Mouse (Mus musculus) frontal cortex, postnatal 10 days (tissue): ENCODE data around the gene Fermt2.
A peak's percentile ranks its signal among the peaks of the same experiment; 100 is the strongest.

Source experiments
- DNase-seq, 2 experiments: peaks; one replicate each; pipeline ENCODE4 v3.0.0; 2022; ENCODE audit warnings: low spot score in 2 of 2, mixed read lengths in 1 of 2

Gene Fermt2

DNA sequence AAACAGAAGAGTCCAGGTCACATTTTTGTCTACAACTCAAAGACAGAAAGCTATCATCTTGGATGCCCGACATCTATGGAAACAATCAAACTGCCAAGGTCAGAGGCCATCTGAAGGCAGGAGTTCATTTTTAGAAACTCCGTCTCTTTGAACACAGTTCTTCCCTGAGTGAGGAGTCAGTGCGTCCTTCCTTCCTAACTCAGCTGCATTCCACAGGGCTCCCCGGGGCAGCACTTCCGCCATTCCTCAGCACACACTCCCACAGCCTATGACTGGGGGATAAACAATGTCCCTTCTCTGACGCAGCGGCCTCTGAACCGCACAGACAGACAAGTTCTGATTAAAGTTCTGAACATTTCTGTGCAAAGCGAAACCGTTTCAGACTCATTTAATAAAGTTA lies 66.3 kb downstream of the Fermt2 start:
- DNase-seq, result no peak

DNA sequence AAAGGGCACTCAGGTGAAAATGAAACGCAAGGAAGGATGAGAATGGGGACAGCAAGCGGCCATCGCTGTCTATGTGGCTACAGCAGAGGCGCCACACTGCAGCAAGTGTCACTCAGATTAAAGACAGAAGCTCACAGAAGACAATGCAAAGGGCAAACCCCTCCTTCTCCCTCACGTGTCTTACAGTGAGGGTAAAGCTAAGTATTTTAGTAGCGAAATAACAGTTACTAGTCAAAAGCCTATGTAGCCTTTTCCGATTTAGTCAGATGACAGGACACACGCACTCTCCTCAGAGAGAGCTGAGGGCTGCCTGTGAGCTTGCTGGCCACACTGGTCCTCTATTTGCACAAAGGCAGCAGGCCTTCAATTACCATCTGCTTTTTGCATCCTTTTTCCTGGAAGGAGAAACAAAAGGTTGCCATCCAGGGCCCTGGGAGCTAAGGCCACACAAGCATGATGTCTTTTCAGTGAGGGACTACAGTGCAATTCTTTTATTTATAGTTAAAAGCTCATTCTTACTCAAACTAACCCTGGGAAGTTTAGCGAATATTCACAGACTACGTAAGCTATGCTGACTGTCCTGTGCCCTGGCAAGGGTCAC lies 66.9 kb downstream of the Fermt2 start:
- no peak for DNase-seq

DNA sequence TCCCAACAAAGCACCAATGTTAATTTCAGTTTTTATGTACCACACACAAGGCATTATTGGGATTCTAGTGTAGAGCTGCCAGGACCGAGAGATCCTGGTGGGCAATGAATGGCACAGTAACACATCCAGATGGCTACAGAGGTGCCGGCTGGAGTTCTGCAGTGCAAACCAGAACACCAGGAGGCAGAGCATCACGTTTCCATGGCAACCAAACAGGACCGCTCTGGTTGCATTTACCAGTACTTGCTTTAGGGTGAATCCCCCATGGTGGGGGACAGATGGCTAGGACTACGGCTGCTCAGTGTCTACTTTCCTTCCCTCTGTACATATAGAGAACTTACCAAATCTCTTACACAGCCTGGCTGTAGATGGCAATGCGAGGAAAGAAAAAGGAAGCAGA lies 67.5 kb downstream of the Fermt2 start:
- peak in 1 of 2 experiments; percentile 52 for DNase-seq

DNA sequence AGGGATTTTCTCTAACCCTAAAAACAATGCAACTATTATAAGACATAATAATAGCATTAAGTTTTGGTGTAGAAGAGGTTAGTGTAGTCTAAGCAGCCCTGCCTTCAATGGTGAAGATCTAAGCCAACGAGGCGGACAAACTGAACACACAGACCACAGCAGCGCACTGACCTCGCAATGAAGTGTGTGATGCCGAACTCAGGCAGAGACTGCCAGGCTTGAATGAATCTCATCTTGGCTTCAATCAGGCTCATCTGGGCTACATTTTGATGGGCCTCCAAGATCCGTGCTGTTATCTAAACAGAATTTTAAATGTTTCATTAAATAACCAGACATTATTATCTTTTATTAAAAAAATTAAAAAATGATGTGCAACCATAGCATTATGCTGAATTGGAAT lies 68.0 kb downstream of the Fermt2 start:
- DNase-seq, result no peak

DNA sequence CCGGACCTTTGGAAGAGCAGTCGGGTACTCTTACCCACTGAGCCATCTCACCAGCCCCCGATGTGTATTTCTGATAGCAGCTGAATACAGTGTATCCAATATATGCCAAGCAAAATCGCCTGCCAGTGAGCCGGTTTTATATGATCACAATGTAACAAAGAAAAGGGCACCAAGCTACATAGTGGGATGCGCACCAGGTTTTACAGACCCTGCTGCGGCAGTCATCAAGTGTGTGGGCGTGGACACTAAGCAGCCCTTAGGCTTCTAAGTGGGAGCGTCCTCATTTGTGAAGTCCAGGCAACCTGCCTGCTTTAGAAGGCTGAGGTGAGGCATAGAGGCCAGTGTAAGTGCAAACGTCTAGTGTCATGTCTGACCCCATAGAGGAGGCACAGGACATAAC lies 69.4 kb downstream of the Fermt2 start:
- DNase-seq, result no peak

DNA sequence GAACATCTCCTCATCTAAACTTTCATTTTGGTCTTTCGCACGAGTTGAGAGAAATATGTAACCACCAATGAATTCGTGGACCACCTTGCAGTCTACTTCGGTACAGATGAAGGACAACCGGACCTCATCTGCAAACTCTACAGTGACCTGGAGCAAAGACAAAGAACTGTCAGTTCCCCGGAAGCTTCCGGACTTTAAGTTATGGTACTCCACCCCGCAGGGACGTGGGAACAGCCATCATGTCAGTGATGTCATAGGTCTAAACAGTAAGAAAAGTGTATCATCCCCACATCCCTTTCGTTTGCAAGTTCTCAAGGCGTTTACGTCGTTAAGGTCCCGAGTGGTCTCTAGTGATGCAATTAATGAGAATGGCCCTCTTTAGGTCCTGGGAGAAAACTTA lies 70.0 kb downstream of the Fermt2 start:
- DNase-seq, result no peak

DNA sequence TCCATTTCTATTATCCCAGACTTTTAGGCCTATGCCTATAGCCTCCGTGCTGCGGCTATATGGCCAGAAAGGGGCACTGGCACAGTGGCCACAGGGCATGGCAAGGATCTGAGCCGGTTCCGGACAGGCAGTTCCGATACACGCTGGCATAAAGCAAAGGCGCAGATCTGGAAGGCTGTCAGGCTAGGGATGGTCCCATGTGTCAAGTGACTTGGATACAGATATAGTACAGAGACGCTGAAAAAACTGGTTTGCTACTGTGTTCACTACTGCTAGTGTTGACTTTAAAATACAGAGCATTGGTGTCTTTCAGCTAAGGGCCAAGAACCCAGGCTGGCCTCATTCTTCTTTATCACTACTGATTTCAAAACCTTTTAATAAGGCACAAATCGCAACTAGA lies 72.9 kb downstream of the Fermt2 start:
- DNase-seq, result no peak

DNA sequence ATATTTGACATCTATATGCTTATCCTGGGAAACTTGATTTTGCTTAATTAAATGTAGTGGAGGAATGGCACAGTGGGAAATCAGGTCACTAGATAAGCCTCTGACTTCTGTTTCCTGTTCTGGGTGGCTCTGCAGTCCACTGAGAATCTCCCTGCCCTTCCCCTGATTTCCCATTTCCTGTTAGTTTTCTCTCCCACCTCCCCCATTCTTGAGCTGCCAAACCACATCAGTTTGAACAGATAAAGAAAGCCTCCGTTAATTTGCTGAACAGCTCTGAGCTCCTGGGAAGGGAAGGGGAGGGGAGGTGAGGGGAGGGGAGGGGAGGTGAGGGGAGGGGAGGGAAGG lies 73.4 kb downstream of the Fermt2 start:
- no peak for DNase-seq

DNA sequence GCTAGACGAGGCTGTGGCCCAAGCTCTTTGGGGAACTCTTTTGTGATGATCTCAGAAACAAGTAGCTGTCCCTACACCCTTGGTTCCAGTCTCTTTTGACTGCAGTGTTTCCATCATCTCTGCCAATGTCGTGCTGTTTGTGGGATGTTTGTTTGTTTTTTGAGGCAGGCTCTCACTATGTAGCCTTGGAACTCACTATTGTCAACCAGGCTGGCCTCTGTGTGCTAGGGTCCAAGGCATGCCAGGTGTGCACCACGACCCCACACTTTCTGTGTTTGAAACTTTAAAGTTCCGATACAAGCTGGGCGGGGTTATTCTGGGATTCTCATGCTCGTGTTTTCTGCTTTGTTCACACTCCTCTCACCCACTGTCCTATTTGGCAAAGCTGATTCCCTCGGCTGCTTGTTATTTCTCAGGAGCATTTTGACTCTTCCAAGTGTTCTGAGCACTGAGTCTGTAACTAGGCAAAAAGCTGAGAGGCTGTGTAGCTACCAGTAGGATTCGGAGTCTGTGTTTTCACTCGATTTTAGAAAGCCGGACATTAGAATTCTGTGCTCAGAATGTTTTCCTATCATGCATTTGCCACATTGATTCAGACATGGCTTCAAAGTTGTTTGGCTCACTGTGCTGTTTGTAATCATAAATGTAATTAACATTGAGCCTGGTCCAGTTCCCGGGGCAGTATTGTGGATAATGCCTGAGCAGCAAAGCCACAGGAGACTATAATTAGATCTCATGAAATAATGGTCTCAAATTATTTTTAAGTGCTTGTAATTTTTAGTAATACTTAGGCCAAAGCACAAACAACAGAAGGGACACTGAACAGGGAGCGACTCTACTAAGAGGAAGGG lies 74.0 kb downstream of the Fermt2 start:
- DNase-seq, result no peak

DNA sequence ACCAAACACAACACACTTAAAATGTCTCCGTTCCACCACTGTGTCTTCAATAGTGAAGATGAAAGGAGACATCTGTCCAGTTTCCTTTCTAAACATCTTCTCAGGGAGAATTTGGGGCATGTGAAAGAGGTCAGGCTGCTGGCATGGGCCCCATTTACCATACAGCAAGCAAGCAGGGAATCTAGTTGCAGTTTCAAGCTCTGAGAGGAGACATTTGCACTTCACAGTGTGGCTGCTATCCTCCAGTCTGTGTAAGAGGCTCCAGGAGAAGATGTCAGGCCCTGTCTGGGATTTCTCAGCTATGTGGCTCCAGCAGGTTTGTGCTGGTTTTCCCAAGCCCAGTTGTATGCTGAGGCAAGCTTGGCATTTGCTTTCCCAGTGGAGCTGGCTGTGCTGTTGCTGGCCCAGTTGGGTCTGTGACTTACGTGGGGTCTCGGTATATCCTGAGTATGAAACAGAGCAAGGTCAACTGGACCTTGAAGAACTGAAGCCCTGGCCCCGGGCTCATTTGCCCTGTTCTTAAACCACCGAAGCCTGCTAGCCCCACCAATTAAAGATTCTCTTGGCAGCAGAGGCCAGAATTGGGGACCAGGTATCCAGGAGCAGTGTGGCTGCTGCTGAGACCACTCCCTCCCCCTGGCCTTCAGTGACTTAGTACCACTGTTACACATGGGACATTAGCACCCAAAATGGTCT lies 76.2 kb downstream of the Fermt2 start:
- no peak for DNase-seq

DNA sequence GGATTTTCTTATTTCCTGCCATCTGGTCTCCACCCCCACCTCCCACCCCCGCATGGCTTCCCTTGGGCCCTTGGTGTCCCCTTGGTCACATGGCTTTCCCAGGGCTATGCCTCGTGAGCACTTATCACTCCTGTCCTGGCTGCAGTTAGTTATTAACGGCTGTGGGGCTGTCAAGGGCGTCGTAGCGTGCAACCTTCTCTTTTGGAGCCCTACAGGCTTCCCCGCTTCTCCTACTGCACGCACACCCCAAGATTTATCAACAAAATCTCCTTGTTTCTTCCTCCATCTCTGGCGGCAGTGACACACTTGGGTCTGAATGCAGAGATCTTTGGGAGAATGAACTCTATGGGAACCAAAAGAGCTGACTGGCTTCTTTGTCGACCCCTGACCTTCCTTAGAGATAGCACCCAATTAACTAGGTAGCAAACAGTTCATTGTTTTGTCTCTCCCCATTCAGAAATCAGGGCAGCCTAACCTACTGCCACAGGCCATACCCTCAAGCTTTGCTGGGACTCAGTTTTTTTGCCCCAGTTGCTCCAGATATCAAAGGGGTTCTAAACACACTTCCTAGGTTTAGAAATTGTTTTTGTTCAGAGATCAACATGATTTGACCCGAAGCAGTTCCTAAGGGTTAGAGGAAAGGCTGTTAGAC lies 76.9 kb downstream of the Fermt2 start:
- DNase-seq, result no peak

DNA sequence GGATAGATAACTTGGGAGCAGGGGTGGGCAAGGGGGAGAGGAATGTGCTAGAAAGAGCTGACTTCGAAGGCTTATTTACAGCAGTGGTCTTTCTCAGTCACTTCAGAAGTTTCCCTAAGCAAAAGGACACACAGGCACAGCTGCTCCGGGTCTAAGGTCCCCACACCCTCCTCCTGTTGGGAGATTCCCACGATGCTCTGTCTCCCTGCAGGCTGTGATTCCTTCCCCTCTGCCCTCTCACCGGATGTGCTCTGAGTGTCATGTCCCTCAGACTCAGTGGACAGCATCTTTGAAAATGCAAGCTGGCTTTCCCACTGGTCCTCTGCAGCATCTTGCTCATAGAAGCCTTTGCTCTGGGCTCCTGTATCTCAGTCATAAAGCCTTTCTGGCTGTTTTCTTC lies 77.8 kb downstream of the Fermt2 start:
- no peak for DNase-seq

DNA sequence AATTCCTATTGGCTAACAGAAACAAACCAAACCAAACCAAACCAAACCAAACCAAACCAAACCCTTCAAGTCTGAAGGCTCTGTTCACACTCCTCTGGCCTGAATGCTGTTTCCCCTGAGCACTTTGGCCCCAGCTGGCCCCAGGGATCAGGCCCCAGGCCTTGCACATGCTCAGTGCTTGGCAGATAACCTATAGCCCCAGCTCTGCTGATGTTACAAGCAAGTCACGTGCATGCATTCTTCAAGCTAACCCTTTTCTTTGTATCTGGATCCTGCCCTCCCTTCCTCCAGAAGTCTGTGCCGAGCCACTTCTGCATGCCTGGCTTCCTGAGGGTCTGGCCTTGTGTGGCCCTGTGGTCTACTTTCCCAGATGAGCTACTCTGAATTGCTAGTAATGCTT lies 78.8 kb downstream of the Fermt2 start:
- no peak for DNase-seq

DNA sequence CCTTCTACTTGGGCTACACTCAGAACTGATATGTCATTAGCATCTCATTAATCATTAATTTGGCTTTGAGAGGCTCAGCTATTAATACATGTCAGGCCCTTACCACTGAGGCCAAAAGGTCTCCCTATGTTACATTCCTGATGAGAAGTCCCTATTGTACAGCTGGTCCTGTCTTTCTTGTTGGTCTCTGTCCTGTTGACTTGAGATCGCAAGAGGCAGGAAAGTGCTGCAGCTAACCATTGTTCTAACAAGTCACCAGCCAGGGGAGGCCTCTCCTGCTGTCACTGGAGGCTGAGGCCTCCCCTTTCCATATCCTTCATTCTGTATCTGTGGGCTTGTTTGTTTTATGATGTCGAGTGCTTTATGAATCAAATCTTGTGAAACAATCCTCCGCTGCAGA lies 83.1 kb downstream of the Fermt2 start:
- no peak for DNase-seq

DNA sequence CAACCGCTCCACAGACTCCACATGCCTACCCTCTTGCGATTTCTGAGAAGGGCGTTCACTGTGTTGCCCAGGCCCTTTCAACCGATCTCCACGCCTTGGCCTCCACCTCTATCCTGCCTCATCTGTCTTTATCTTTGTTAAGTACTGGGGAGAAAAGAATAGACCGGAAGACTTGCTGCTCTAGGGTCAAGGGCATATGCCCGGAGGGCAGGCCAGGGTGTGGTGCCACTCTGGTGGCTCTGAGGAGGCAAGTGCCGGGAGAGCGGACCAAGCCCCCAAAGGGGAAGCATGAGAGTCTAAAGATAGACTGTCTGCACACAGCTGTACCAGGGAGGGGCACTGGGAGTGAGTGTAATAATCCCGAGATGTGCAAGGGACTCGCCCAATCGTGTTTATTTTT lies 84.5 kb downstream of the Fermt2 start:
- no peak for DNase-seq

DNA sequence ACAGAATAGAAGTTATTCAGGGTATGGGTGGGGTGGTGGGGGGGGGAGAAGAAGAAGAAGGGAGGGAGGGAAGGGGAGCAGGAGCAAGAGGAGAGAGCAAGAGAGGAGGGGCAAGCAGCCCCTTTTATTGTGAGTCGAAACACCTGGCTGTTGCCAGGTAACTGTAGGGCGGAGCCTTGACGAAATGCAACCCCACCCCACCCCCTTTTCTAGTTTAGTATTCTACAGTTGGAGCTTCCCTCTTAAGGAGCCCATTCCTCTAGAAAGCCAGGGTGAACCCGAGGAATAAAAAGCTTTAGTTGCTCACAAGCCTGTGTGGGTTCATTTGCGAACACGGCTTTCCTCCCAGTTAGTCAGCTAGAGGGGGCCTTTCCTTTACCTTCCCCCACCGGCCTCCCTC lies 85.0 kb downstream of the Fermt2 start:
- DNase-seq, result no peak

DNA sequence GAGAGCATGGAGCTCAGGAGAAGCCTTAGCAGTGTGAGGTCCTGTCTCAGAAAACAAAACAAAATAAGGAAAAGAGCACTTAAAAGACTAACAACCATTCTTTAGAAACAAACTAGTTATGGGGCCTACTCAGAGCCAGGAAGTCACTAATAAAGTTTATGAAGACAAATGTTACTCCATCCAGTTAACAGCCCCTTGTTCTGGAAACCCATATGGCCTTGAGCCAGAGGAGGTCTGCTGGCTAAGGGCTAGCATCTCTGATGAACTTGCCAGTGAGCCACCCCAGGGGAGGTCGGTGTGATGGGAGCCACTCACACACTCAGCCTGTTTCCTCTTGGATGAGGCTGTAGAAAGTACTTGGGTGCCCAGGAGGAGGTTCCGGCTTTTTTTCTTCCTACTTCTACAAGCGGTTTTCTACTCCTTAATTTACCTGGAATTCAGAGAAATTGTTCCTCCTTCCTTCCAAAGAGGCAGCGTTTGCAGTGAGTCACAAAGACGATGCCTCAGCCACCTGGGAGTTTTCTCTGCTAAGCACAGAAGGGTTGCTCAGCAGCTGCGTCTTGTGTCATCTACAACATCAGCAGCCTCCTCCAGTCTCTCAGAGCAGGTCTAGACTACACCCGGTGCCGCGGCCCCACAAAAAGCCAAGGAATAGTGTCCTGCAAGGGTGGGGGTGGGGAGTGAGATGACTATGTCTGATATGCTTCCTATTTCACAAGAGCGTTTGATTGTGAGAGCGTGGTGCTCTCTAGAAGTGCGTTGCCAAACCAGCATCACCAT lies 86.9 kb downstream of the Fermt2 start:
- no peak for DNase-seq

DNA sequence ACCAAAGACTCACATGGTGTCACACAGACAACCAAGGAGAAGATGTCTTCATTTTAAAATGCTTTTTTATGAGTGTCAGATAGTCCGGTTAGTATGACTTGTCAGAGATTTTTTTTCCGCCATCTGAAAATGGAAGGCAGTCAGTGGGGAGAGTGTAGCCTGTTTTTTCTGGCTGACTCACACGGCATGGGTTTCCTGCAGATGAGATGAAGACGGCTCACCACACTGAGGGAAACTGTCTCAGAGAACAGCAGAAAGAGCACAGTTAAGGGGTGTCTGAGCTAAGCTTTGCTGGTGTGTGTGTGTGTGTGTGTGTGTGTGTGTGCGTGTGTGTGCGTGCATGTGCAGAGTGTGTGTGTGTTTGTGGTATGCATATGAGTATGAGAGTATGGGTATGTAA lies 88.6 kb downstream of the Fermt2 start:
- DNase-seq, result no peak

DNA sequence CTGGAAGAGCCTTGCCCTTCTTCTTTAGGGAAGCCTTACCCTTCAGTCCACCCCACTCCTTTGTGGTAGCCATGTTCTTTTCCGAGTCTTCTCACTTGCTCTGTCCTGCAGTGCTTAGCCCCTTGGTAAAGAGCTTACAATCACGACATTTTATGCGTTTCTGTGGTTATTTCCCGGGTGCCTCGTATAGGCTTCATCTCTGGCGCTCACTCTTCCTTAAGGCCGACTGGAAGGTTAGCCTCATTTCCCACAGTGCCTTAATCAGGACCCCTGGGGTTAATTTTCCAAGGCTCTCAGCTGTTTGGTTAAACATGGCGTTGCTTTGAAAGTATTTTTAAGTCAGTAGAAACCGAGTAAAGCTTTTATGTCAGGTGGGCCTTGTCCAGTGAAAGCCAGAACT lies 90.5 kb downstream of the Fermt2 start:
- no peak for DNase-seq

DNA sequence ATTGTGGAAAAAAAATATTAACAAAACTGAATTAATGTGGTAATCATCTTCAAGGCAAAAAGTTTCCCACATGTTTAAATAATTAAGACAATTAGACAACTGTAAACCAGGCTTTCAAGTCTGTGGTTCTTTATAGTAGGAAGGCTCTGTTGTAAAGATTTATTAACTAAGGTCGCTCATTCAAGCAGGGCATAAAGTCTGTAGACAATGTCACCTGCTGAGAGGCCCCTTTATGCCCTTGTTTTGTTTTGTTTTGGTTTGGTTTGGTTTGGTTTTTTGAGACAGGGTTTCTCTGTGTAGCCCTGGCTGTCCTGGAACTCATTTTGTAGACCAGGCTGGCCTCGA lies 91.0 kb downstream of the Fermt2 start:
- DNase-seq, result no peak

DNA sequence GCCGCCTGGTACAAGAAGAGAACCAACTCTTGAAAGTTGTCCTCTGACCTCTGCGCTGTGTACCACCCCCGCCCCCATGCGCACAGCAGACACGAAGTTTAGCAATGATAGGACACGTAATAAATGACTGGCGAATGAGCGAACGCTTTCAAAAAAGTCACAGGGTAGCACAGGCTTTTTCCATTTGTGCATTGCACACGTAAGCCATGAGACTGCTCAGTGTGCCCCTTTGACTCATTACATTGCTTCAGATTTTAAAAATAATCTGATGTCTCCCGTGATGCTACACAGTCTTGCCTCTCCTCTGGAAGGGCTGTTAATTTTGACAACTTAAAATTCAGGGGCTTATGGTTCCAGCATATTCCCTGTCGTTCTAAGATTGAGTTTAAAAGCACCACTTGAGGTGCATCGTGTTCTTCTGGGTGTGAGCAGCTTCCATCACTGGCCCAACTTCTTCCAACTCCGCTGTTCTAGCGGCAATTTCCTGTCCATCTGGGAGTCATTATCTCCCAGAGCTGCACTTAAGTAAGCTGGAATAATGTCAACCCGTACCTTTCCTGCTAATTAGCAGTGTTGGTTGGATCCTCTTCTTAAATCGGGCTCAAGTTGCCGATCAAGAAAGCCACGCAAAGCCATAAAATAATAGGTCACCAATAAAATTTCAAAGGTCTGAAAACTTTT lies 91.5 kb downstream of the Fermt2 start:
- DNase-seq, result no peak
